Mouse (Mus musculus) adrenal gland, postnatal 4 days (tissue): Measurements from ENCODE around the gene Tmem170. TPM values are rescaled to one million over a fixed set of nuclear protein-coding genes. Genes with fewer than 3 reads are reported as not detected.
"Not testable (repeated sequence)": the region's sequence is repeated elsewhere in the genome, so short reads cannot be mapped to it uniquely, and the experiment has no call there.

Experiments used
- DNase-seq, 2 experiments: peaks; one replicate each; pipeline ENCODE4 v3.0.0; 2021 to 2022; ENCODE audit warnings: low spot score in 2 of 2, mixed read lengths in 2 of 2
- total RNA-seq, 2 experiments: library from RNA; stranded (reverse); gene quantifications; 2 replicates each; pipeline ENCODE4 v1.2.3; 2021

Tmem170 gene
- total RNA-seq, 2 experiments from 2014 or later, result 5.9 to 6.1 TPM

DNA sequence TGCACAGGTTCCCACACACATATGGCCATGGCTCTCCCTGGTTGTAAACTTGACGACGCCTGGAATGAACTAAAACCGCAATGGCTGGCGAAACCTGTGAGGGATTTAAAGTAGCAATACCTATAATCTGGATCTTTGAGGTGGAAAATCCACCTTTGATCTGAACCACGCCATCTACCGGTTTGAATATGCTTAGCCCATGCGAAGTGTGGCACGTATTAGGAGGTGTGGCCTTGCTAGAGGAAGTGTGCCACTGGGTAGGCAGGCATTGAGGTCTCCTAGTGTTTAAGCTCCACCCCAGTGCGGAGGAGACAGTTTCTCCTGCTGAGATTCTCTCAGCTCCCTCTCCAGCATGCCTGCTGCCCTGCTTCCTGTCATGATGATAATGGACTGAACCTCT lies 1.2 kb upstream of the Tmem170 start:
- DNase-seq, result no peak

DNA sequence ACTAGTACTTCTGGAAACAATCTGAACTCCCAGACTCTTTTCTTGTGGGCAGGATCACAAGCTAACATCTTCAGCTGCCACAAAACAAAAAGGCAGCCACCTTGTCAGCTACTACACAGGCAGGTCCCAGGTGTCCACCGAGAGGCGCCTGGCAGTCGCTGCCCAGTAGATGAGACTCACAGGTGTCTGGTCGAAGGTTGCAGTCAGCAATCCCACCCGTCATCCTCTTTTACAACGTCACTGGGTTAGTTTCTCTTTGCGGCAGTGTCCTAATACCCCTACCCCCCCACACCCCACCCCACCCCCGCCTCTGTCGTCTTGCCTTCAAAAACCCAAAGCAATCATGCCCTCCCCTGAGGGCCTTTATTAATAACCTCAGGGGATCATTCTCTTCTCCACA lies 792 bp downstream of the Tmem170 start:
- DNase-seq, result no peak

DNA sequence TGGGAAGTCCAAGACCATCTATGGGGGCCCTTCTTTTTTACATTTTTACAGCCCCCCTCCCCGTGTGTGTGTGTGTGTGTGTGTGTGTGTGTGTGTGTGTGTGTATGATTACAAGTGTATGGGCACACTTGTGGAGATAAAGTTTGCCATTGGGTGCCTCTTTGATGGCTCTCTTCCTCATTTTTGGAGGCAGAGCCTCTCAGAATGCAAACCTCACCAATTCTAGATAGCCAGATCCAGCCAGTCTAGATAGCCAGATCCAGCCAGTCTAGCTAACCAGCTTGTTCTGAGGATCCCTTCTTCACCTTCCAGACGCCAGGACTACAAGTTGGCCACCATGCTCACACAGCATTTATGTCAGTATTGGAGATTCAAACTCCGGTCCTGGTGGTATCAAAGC lies 5.3 kb downstream of the Tmem170 start:
- DNase-seq, result no peak

DNA sequence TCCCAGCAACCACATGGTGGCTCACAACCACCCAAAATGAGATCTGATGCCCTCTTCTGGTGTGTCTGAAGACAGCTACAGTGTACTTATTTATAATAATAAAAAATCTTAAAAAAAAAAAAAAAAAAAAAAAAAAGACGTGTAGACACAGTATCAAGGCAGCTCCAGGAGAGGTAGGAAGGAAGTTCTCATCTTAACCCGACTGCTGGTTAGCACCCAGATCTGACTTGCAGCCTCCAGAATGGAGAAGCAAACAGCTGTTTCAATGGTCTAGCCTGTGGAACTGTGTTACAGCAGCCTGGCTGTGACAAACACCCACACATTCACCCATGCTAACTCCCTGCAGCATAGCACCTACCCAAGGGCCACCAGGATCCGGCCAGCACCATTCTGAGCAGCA lies 6.2 kb downstream of the Tmem170 start:
- no peak for DNase-seq

DNA sequence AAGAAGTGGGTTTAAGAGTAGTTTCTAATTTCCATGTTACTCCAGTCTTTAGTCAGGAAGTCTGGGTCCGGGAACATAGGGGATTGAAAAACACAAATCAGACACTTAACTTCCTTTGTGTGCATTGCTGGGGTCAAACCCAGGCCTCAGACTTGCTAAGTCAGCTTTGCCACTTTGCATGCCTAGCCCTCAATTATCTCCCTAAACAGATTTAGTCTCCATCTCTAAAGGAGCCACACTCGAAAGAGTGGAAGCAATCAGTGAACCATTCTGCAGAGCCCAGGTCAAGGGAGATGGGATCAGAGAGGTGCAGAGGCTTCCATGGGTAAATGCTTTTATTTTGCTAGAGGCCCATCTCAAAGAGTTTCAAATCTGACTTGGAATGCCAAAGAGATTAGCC lies 7.9 kb downstream of the Tmem170 start:
- DNase-seq, result no peak

DNA sequence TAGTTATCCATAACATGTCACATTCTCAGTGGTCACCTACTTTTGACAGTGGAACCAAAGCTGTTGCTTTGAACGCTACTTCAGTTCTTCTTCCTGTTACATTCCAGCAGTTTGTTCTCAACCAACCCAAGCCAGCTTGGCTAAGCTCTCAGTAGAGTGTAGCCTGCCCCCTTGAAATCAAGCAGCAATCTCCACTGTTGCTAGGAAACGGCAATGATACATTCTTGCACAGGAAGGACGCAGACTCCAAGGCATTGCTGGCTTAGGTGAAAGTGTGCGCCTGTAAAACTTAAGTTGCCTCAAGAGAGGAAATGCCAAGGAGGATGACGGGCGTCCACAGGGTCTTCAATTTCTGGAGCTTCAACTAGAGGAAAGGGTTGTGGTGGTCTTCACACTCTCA lies 10.7 kb downstream of the Tmem170 start:
- DNase-seq, result no peak

DNA sequence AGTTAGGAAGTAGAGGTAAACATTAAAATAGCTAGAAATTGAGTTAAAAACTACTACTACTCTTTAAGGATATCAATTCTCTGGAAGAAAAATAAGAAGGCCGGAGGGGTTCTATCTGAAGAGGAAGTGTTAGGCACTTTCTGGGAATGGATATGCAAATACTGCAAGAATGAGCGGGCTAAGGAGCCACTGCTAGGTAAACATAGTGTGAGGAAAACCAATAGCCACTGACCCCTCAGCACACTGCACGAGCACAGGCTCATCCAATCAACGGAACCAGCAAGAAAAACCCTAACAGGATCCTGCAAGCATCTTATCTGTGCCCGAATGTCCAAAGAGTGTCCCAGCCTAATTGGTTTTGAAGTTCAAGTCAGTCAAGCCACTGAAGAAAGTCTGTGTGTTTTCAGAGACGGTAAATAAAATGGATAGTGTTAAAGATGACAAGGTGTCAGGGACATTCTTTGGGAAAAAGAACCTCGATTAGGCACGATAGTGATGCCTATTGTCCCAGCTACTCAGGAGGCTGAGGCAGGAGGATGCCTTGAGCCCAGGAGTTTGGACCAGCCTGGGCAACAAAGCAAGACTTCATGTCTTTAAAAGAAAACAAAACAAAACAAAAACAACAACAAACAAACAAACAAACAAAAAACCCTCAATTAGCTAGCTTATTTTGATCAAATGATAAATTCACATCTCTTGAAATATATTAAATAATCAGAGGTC lies 11.3 kb downstream of the Tmem170 start:
- no peak for DNase-seq

DNA sequence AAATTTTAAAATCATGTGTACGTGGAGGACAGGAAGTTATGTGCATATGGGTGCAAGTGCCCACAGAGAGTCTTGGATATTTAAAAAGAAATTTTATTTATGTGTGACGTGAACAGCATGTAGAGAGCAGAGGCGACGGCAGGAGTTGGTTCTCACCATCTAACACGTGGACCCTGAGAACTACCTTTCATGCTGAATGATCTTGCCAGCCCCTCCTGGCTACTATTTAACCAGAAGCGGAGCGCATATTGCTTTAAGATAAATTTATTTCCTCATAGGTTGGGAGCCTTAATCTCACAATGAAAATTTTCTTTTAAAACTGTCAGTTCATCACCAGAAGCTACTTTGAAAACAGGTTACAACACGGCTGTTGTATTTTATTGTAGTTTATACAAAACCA lies 11.9 kb downstream of the Tmem170 start:
- DNase-seq, result no peak

DNA sequence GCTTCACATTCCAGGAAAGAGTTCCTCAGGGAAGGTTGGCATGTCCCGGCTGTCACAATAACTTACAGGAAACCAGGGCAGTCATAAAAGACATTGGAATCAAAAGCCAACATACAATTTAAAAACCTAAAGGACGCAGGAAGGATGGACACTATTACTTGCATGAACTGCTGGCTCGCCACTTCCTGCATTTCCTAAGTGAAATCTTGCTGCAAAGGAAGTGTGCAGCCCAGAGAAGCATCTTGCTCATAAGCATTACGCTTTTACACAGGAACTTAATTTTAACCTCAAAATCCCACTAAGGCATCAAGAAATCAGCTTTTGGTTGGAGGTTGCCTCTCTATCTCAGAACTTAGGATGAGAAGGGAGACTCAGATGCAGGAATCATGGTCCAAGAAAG lies 13.3 kb downstream of the Tmem170 start:
- no peak for DNase-seq

DNA sequence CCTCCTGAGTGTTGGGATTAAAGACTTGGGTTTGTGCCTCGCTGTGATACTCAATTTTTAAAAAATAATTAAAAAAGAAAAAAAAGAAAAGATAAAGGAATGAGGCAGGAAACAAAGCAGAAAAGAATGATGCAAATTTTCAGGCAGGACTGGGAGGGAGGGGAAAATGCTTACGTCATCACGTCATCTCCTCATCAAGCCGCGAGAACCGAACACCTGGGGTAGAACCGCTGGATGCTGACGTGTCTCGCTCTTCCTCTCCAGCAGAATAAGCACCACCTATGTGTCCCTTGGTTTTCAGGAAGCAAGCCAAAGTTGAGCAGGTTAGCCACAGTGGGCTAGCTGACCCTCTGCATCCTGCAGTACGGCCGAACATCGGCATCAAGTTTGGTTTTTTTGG lies 20.6 kb downstream of the Tmem170 start:
- DNase-seq, result no peak

DNA sequence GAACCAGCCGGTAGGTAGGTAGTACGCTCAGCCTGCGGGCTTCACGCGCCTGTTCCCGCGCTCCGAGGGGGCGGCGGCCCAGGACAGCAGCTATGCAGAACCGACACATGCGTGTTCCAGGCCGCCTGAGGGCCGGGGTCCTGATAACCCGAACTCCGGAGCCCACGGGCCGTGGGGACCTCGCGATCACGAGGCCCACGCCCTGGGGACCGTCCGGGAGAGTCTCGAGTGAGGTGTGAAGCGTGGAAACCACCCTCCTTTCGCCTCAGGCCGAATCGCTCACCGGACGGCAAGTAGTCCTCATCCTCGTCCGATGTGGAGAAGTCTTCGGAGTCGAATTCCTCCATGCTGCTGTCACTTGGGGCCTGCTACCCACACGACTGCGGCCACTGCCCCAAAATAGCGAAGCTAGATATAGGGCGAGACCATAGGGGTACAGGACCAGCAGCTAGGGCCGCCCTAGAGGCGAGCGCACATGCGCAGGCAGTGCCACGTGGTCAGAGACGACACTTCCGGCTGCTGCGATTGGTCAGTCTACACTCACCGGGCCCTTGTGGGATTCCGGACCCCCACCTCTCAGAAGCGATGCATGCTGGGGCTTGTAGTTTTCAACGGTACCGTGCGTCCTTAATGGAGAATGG lies 22.6 kb downstream of the Tmem170 start, which contains the start of gene Cfdp1:
TSS of gene Cfdp1 (minus strand) at position 431 of the 641 bp plus-strand sequence.
- DNase-seq, result peak; percentile 88 to 90

DNA sequence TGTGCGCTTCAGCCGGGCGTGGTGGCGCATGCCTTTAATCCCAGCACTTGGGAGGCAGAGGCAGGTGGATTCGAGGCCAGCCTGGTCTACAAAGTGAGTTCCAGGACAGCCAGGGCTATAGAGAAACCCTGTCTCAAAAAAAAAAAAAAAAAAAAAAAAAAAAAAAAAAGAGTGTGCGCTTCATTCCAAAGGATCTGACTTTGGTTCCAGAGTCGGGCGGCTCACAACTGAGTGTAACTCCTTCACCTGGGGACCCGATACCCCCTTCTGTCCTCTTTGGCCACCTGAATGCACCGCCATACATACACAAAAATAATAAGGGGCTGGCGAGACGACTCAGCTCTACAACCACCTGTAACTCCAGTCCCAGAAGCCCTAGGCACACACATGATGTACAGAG lies 23.3 kb downstream of the Tmem170 start:
- DNase-seq, result not testable (repeated sequence)

DNA sequence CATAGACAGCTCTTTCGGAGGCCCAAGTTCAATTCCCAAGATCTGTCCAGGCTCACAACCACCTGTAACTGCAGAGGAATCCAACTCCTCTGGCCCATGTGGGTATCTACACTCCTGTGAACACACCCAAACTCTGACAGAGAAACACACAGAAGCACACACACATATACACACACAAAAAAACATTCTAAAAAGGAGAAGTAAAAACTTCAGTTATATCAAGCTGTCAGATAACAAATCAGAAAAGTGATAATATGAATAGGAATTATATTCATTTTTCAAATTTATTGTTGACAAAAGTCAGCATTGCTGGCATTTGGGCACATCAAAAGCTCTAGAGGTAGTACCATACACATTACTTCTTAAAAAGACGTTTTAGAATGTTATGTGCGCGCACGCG lies 29.8 kb downstream of the Tmem170 start:
- no peak for DNase-seq

DNA sequence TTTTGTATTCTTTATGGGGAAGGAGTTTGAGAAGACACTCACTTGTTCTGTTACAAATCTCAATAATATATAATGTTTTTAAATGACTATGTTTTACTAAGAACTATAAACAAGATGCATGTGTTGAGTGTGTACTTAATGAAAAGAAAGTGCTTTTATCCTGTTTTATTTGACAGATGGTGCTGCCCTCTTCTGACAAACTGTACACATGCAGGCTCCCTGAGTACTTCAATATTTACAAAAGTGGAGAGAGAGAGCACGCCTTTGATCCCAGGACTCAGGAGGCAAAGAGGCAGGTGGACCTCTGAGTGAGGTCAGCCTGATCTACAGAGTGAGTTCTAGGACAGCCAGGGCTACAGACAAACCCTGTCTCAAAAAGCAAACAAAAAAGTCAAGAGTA lies 41.0 kb downstream of the Tmem170 start:
- DNase-seq, result no peak

DNA sequence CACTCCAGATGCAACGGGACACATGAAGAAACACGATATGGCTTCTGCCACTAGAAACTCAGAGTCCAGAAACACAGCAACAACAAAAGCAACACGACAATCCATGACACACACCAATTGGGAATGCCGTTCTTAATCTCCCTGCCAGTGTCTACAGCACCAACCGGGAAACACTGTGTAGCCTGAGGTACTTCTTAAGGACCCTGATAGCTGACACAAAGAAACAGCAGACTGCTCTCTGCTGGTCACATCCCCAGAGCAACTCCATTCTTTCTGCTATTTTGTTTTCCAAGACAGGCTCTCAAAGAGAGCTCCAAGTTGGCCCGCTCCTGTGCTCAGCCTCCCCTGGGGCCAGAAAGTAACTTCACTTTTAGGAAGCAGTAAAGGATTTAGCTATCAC lies 42.5 kb downstream of the Tmem170 start:
- no peak for DNase-seq

DNA sequence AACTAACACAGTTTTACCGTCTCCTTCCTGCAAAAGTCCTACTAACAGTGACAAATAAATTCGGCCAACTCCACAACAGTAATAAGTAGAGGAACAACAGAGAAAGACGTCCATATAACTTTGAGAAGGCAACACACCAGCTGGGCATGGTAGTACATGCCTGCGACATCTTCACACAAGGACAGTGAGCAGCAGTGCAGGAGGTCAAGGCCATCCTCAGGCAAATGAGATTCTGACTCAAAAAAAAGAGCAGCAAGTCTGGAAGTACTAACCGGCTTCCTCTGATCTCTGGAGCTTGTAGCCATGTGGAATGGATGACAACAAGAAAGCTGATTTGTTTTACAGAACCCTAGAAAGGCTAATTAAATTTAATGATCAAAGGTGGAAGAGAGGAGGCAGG lies 43.6 kb downstream of the Tmem170 start:
- DNase-seq, result no peak

DNA sequence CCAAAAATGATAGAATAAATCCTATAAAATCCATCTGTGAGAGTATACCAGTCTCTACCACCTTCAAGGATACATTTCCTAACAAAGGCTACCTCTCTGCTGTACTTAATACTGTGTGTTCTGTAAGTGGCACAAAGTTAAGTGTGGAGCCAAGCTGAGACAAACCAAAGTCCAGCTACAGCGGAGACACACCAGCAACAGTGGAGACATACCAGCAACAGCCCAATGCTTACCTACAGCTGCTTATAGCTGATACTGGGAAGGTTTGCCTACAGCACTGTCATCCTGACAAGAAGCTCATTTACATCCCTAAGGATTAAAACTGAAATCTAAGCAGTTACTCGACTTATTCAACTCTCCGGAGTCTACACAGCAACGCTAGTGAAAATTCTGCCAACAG lies 44.6 kb downstream of the Tmem170 start:
- no peak for DNase-seq

DNA sequence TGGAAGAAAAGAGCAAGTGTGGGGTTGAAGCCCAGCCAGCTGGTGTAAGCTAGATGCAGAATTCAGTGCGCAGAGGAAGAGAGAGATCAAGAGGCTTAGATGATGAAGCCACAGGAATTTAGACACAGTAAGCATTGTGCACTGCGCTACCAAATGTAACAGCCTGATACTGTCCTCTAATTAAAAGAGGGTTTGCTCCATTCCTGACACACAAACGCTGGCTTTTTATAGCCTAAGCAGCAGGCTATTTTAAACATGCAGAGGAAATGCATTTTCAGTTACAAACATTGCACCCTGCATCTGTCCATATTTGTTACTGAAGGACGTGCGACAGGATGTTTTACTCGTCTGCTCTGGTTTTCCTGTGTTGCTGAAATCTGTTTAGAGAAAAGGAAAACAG lies 48.0 kb downstream of the Tmem170 start:
- DNase-seq, result no peak

DNA sequence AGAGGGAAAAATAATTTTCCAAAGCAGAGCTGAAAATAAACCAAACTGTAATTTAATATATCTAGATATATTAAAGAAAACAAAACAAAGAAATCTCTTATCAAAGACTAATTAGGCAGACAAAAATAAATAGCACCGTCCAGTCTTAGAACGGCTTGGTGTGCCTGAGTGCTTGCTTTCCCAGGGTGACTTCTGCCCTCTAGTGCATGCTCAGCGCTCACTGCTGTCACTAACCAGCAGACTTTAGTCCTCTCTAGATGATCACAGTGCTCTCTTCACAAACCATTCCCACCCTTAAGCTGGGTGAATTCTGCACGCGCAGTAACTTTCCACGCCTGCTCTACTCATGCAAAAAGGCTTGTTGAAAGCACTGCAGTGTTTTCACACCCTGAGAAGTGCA lies 51.3 kb downstream of the Tmem170 start:
- no peak for DNase-seq

DNA sequence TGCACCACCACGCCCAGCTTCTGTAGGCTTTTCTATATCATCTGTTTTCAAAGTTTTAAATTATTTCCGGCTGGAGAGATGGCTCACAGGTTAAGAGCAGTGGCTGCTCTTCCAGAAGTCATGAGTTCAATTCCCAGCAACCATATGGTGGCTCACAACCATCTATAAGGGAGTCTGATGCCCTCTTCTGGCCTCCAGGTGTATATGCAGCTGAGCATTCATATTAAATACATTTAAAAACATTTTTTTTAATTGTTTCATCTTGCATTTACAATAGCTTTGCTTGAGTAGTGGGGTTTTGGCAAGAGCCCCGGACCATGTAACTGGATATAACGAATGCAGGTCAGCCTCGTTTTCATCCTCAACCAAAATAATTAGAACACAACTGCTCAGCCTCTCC lies 52.2 kb downstream of the Tmem170 start:
- no peak for DNase-seq

DNA sequence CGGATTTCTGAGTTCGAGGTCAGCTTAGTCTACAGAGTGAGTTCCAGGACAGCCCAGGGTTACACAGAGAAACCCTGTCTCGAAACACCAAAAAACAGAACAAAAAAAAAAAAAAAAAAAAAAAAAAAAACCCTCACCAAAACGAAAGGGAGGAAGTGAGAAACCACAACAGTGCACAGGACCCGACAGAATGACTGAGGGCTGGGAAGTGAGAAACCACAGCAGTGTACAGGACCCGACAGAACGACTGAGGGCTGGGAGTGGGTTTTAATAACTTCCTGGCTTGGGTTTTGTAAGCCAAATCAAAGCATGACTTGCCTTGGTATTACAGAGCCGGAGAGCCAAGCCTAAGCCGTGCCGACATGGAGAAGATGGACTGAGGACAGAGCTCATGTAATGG lies 55.4 kb downstream of the Tmem170 start:
- DNase-seq, result no peak

DNA sequence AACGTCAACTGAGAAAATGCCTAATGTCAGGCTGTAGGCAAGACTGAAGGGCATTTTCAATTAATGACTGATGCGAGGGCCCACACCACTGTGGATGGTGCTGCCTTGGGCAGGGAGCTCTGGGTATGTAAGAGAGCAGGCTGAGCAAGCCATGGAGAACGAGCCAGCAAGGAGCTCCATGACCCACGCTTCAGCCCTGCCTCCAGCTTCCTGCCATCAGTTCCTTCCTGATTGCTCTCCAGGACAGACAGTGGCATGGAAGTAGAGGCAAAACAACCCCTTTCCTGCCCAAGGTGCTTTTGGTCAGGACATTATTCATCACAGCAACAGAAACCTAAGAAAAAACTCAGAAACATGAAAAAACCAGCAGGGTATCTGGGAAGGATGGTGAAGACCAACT lies 55.9 kb downstream of the Tmem170 start:
- DNase-seq, result no peak

DNA sequence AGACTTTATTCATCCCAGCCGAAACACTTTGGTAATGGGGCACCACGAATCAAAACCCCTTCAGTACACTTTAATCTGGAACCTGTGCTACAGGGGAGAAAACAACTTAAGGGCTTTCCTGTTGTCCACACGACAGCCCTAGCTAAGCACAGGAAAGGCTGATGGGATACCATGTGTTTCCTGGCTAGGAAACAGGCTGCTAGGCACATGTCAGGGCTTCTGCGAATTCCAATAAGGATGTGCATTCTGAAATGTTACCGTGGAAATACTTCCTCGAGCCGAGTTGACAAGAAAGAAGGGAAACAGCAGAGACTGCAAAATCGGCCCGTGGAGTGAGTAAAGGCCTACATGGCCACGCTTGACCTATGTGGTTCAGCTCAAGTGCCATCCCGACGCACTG lies 56.5 kb downstream of the Tmem170 start:
- DNase-seq, result no peak
